Mouse (Mus musculus) spleen, postnatal 4 days (tissue): ENCODE data around the gene Sec16b.

Experiments
- DNase-seq, 2 experiments: peaks; one replicate each; pipeline ENCODE4 v3.0.0; 2022; ENCODE audit warnings: low spot score in 2 of 2

Gene Sec16b

DNA sequence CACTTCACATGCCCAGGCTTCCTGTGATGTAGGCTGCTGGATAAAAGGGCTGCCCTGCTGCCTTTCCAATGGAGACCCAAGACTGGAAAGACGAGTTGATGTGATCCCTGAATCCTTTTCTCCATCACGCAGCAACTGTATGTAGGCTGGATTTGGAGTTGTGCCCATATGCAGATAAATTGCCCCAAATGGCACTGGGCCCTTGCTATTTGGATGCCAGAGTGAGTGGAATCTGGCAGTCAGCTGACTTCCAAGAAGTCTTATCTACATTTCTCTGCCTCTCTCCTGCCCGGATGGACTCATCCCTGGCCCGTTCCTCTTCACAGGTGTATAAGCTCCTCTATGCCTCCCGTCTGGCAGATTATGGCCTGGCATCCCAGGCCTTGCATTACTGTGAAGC, 49.9 kb downstream of the Sec16b start:
- DNase-seq = peak in 1 of 2 experiments; percentile 51

DNA sequence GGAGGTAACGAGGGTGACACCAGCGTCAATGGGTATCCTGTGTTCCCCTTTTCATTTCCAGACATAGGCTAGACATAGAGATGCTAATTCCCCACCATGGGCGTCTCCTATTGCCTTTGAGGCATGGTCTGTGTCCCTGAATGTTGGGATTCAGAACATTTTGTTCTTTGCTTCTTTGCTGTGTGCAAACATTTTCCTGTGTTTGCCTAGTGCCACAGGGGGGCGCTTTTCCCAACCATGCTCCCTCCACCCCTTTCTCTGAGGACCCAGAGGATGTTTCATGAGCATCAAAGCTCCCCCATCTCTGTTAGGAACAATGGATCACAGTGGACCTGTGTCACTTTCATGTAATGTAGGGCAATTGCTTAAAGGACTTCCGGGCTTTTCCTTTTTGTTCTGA, 51.6 kb downstream of the Sec16b start:
- peak in 1 of 2 experiments; percentile 38 for DNase-seq

DNA sequence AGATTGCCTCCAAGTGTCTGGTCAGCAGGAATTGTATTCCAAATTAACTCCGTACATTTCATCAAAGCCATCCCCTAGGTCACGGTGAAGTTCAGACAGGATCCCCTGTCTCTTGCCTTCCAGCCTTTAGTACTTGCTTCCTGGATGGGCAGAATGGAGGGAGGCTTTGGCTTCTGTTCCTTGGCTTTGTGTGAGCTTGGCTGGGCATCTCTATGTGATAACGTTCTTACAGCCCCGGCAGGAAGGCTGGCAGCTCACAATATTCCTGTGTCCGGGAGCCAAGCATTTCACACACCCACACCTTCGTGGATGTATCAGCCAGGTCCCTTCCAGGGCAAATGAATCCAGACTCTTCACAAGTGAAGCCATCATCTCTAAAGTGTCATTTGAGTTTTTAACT, 53.5 kb downstream of the Sec16b start:
- peak in 1 of 2 experiments; percentile 46 for DNase-seq

DNA sequence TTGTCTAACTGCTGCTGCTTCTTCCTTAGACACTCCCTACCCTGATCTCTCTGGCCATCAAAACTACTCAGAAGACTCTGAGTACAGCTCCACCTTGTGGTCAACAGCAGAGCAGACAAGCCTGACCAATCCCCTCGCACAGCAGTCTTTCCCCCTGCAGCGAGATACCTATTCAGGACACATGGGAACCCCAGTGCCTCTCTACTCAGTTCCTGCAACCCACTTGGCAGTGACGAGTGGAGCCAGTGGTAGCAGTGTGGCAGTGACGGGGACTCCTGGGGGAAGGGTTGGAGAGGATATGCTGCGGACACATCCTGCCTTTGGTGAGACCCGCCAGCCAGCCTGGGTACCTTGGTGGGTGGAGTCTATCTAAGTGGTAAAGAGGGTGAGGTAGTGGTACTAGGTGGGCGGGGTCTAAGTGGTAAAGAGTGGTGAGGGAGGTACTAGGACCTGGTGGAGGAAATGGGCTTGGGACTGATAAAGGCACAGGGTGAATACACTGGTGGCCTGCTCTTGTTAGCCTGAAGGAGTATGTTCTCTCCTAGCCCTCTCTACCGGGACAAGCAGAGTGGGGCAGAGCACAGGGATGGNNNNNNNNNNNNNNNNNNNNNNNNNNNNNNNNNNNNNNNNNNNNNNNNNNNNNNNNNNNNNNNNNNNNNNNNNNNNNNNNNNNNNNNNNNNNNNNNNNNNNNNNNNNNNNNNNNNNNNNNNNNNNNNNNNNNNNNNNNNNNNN, 54.3 kb downstream of the Sec16b start:
- DNase-seq = no peak

DNA sequence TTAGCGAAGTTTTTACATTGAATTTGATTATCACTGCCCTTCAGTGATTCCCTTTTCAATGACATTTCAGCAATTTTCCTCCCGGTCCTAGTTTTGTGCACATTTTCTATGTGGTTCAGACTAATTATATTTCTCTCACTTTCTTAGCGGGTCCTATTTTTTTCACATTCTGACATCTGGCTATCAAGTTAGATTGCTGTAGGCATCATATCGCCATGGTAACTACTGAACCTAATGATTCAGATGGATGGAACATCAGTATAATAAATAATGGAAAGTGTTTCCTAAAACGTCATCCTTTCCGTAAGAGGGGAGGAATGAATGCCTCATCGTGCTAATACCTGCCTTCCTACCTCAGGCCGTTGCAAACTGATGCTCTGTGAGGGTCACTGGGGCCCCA, 61.3 kb downstream of the Sec16b start:
- DNase-seq = no peak

DNA sequence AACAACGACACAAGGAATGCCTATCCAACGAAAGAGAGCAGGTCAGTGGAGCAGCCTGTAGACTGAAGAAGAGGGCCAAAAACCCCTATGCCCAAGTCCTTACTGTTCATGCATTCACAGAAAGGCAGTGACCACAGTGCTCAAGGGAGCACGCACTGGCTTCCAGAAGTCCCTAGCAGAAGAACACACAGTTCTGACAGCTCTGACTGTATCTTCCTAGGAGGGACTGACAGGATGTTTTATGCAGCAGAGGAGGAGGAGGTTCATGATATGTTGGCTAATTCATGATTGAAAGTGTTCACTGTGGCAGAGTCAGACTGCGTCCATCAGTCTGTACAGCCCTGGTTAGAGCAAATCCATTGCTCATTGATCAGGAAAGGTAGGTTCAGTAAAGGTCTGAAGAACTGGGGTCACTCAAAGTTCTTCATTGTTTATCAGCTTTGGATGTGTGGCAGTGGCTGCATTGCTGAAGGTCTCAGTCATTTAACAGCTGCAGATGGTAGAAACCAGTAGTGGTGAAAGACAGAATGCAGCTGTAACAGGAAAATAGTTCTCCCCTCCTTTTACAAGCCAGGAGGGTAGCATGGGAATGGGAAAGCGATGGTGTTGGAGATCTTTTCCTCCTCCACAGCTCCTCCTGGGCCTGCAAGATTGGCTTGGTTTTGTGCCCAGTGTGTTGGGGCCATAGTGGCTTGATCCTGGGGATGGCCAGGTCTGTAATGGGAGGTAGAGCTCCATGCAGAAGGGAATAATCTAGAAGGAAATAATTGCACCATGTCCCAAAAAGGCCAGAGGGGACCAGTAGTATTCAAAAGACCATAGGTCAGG, 62.9 kb downstream of the Sec16b start:
- no peak for DNase-seq

DNA sequence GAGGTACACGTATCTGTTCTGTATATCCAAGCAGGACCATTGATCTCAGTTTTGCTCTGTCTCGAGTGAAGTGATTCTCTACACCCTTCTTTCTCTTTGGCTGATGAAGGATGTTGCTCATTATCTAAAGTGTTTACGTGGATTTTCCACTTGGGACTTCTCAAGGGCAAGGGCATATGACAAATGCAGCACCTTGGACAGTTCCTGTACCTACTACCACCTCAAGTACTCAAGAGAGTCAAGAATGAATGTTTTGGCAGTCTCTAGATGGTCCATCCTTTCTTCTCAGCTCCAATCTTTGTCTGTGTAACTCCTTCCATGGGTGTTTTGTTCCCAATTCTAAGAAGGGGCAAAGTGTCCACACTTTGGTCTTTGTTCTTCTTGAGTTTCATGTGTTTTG, 68.8 kb downstream of the Sec16b start:
- no peak for DNase-seq

DNA sequence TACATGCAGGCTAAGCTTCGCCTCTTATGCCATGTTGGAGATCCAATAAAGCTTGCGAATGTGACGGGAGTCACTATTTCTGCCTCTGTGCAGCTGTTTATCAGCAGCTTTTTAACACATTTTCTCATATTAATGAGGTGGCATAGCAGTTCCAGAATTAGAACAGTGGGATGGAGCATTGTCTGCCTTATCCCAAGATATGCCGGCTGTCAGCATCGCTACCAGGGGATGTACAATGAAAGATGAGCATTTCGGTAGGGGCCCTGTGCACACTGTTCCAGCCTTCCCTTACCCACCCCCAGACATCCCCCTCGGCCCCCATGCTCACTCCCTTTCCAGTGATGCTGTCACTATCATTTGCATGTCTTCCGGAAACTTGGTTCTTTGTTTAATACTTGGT, 71.8 kb downstream of the Sec16b start:
- DNase-seq = no peak

DNA sequence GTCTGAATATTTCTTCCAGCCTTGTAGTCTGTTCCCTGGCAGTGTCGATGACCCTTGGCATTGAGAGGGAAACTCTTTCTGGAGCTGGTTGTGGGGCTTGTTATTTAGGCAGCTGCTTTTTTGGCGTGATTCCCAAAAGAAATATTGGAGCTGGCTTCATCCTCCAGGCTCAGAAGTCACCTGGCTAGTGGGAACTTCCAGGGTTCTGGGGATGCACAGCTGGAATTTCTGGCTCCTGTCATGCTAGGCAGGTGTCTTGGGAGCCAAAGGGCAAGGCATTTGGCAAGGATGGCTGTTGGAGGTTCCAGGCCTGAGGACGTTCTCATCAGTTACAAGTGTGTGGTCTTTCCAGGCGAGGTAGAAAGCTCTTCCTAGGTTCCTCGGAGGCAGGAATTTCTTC, 80.0 kb downstream of the Sec16b start:
- DNase-seq = no peak

DNA sequence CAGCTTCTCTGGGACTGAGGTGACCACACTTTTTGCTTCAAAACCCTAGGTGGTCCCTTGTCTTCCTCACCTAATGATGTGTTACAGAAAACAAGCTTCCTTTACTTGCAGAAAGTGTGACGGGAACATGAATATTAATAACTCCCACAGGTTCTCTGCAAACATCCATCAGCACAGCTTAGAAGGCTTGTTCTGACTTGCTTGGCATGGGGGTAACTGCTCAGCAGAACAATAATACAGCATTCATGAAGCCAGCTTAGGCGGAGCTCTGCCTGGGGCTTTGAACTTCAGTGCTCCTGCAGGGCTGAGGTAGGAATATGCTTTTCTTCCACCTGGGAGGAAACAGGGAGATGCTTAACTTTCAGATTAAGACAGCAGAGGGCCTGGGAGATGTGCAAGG, 85.5 kb downstream of the Sec16b start:
- no peak for DNase-seq

DNA sequence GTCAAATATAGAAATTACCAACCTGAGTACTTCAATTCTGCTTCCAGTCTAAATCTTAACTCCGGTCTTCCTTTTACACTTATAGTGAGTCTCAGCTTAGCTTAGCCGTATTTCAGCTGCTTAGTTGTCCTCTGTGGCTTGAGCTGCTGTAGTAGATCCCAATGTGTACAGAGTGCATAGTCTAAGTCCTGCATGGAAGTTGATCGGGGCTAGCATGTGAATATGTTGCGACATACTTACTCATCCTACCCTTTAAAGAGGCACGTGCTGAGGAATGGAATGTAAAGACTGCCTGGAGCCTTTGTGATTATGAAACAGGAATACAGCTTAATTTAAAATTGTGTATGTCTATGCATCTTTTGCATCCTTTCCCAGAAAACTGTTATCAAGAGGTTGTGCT, 88.0 kb downstream of the Sec16b start:
- DNase-seq = no peak

DNA sequence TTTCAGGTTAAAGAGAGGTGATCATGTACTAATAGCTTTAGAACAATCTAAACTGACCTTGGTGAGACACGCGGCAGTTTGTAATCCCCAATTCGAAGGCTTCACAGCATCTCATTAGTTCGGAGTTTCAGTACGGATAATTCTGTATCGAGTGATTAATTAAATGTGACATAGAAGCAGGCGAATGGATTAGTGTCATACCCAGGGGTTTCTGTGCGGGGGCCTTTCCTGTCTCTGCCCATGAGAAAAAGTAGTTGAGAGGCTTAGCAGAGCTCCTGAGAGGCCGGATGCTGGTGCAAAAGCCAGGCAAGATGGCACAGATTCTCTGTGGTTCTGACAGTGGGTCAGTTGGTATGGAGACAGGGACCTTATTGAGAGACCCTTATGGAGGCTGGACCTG, 88.6 kb downstream of the Sec16b start:
- DNase-seq = peak in 1 of 2 experiments; percentile 37

DNA sequence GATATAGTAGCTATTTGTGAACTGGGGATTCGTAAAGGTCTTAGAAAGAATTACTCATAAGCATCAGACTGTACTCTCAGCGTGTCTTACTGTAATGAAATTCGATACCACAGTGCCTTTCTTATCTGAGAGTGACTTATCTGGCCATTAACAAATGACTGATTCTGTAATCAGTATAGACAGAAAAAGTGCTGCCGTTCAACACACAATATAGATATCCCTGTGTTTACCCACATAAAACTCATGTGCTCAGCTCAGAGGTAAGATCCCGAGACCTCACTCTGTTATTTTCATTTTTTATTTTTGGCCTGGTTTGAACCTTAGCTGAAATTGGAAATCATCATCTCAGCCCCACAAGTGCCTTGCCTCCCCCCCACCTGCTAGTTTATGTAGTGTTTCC, 98.0 kb downstream of the Sec16b start:
- DNase-seq = no peak
